Mouse (Mus musculus): ENCODE results near the gene Sntb2. TPM values are rescaled to one million over a fixed set of nuclear protein-coding genes. Genes with fewer than 3 reads are reported as not detected.
"Not testable (repeated sequence)": the region's sequence is repeated elsewhere in the genome, so short reads cannot be mapped to it uniquely, and the experiment has no call there.

Sntb2 gene
- polyA plus RNA-seq, 1 experiment = 26.8 TPM

DNA sequence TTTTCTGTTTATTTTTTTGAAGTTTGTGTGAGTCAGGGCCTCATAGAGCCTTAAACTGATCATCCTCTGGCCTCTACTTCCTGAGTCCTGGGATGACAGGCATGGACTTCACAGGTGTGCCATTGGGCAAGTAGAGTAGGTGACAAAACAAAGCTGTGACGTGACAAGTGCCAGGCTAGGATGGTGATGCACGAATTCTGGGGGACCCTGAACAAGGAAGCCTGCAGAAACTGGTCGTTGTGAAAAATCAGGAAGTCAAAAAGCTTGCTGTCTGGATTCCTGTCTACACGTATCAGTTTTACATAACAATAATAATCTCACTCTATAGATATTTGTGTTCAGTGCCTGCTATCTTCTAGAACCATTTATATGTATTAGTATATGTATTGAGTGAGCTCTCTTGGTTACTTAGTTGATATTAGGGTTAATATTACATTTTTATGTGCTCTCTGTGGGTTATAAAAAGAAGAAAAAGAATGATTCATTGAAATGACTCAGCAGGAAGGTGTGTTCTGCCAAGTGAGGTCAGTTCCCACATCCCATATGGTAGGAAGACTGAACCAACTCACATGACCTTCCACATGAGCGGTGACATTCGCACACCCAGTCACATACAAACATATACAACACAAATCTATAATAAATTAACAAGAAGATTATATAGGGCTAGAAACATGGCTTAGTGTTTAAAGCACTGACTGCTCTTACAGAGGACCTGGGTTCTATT, 37.2 kb downstream of the Sntb2 start:
- DNase-seq (ENCODE audit: low spot score) = no peak

DNA sequence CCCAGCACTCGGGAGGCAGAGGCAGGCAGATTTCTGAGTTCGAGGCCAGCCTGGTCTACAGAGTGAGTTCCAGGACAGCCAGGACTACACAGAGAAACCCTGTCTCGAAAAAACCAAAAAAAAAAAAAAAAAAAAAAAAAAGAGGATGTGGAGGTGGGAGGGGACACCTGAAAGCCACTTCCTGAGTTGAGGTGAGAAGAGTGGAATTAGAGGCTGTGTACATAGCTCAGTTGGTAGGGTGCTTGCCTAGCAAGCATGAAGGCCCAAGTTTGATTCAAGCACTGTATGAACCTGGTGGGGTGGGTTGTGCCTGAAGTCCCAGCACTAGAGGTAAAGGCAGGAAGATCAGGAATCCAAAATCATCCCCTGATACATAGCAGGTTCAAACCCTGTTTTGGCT, 38.0 kb downstream of the Sntb2 start:
- not testable (repeated sequence) for DNase-seq (ENCODE audit: low spot score)

- no peak for DNase-seq (ENCODE audit: low spot score)
Measured at GRCm38 (mm10) chr8:106974754-106975153, 39.2 kb downstream of the Sntb2 start.

- no peak for DNase-seq (ENCODE audit: low spot score)
Measured at GRCm38 (mm10) chr8:106975764-106976163, 40.2 kb downstream of the Sntb2 start.

GRCm38 (mm10) chr8:106976436-106976835, 40.9 kb downstream of the Sntb2 start:
- no peak for DNase-seq (ENCODE audit: low spot score)

GRCm38 (mm10) chr8:106978755-106979251, 43.3 kb downstream of the Sntb2 start:
- no peak for DNase-seq (ENCODE audit: low spot score)

DNA sequence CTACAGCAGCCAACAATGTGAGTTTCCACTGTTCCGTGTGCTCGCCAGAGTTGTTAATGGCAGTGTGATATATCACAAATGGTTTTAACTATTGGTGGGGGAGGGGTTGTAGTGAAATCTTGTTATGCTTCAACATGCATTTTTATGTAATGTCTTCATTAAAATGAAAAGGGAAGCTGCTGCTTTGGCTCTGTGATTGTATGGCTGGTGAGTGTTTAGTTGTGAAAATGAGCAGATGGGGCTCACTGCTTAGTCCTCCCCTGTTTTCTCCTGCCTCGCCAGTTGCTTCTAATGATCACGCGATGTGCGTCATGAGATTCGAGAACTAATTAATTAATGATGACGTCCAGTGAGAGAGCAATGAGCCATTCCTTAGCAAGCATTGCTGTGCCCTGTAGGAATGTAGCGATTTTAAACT, 49.9 kb downstream of the Sntb2 start:
- no peak for DNase-seq (ENCODE audit: low spot score)

- DNase-seq (ENCODE audit: low spot score) = no peak
Measured at GRCm38 (mm10) chr8:106985951-106986350, 50.4 kb downstream of the Sntb2 start.

- DNase-seq (ENCODE audit: low spot score) = no peak
Measured at GRCm38 (mm10) chr8:106987557-106987956, 52.0 kb downstream of the Sntb2 start.

GRCm38 (mm10) chr8:106991393-106991792, 55.8 kb downstream of the Sntb2 start:
- no peak for DNase-seq (ENCODE audit: low spot score)

- DNase-seq (ENCODE audit: low spot score) = not testable (repeated sequence)
Measured at GRCm38 (mm10) chr8:106996339-106996738, 60.8 kb downstream of the Sntb2 start.

GRCm38 (mm10) chr8:106997416-106997815, 61.9 kb downstream of the Sntb2 start:
- no peak for DNase-seq (ENCODE audit: low spot score)

DNA sequence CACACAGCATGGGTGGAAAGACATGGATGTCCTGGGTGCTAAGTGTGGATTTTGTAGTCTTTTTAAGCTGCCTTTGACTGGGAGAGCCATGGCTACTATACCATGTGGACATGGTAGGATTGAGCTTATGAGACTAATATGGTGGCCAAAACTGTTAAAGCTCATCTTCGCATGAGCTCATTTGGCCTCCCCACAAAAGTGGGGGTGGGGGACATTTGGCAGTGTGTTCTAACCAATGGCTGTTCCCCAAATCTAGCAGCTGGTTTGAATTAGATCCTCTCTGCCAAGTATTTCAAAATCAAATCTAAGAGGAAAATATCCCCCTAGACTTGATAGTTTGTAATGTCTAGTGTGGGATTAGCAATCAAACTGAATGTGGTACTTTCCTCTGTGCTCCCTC, 63.5 kb downstream of the Sntb2 start:
- DNase-seq (ENCODE audit: low spot score) = no peak

- DNase-seq (ENCODE audit: low spot score) = peak; percentile 64
Measured at GRCm38 (mm10) chr8:107002532-107002931, 67.0 kb downstream of the Sntb2 start.

GRCm38 (mm10) chr8:107007795-107008194, 72.2 kb downstream of the Sntb2 start:
- DNase-seq (ENCODE audit: low spot score) = no peak

- DNase-seq (ENCODE audit: low spot score) = no peak
Measured at GRCm38 (mm10) chr8:107012666-107013065, 77.1 kb downstream of the Sntb2 start.

- DNase-seq (ENCODE audit: low spot score) = no peak
Measured at GRCm38 (mm10) chr8:107014915-107015314, 79.4 kb downstream of the Sntb2 start.

- DNase-seq (ENCODE audit: low spot score) = no peak
Measured at GRCm38 (mm10) chr8:107023479-107023878, 87.9 kb downstream of the Sntb2 start.

DNA sequence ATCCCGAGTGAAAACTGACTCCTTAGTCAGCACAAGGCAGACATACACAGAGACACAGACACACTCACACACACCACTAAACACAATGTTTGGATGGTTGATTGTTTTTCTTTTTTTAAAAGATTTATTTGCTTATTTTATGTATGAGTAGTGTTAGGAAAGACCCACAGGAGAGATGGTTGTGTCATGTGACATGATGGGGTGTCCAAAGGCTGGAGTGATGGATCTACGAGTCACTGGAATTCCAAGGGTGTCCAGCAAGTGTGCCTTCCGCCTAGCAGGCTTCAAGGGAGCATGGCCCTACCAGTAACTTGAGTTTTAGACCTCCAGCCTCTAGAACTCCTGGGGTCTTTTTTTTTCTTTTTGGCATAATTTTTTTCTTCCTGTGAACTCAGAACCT, 93.8 kb downstream of the Sntb2 start:
- DNase-seq (ENCODE audit: low spot score) = no peak

GRCm38 (mm10) chr8:107030058-107030457, 94.5 kb downstream of the Sntb2 start:
- DNase-seq (ENCODE audit: low spot score) = no peak

DNA sequence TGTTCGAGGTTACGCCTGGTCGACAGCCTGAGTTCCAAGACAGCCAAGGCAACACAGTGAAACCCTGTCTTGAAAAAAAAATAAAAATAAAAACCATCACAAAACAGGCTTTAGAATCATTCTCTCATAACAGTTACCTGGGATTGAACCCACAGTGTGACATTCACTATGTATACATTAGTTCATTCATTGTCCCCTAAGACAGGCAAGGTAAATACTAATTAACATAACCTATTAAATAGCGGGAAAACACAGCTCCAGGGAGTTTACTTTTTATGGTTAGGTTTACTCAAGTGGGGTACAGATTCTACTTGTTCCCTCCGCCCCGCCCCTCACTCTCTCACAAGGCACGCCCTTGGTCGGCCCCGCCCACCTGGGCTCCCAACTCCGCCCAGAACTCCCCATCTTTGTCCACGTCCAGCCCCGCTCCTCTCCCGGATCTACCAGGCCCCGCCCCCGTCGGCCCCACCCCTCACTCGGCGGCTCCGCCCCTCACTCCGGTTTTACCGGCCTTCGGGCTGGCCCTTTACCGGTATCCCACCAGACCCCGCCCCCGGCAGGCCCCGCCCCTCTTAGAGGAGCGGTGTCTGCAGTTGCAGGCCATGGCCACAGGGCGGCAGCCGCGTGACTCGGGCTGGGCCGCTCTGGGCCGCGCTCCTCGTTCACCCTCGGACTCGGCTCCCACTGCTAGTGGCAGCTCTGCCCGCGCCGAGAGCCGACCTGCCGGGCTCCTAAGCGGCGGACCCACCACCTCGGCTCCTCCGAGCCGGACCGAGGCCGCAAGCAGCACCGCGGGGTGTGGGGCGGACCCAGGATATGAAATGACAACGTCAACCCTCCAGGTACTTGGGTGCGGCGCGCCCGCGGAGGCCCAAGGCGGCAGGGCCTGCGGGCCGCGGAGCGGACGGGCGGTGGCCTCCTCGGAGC, 95.4 kb downstream of the Sntb2 start, which contains the start of gene Vps4a:
Gene Vps4a (plus strand): TSS at position 573 of the 927 bp plus-strand sequence.
- peak; percentile 95 for DNase-seq (ENCODE audit: low spot score)

DNA sequence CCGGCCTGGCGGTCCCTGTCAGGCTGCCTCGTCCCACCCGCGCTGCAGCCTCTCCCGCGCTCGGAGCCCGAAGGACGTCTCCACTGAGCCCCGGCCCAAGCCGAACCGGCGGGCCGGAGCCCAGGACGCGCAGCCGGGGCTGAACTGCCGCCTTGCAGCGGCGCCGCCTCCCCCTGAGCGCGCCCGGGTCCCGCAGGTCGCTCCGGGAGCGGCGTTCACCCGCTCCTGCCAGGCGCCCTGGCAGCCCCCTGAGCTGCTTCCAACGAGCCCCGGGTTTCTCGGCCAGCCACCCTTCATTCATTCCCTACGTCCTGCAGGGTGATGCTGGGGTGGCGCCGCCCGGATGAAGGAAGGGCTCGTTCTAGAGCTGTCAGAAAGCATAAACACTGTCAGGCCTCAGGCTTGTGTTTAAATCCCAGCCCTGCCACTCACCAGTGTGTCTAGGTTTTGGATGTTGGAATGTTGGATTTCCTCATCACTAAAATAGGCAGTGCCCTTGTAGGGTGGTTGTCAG, 96.1 kb downstream of the Sntb2 start:
- no peak for DNase-seq (ENCODE audit: low spot score)
